Mouse (Mus musculus) cerebellum, adult 9-10 months (tissue): Measurements from ENCODE around the gene Nmb.
"Not testable (repeated sequence)": the region's sequence is repeated elsewhere in the genome, so short reads cannot be mapped to it uniquely, and the experiment has no call there.

ENCODE experiments used
- DNase-seq: peaks from one replicate; pipeline ENCODE4 v3.0.0; 2022

The Nmb gene

DNA sequence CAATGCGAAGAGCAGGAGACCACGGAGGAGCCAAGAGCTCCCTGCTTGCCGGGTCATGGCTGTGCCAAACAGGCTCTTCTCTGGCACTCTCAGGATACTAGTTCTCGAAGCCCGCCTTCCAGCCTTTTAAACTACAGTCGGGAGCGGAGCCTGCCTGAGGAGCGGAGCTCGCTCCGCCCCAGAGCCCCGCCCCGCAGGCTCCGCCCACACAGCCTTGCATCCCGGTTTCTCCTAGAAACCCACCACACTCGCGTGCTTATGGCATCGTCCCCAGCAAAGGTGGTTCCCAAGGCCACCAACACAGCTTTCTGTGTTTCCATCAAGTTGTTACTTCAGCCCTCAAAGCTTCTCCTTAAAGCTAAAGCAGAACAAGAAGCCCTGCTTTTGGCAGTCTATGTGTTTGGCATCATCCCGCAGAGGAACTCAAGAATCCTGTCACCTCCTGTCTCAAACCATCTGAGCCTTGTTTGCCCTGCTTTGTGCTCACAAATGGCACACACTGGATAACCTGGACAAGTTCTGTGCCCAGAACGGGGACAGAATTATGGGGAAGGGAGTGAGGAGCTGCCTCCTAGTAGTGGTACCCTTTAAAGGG is at the start of gene Nmb:
Nmb (minus strand) TSS at position 156 of the 595 bp plus-strand sequence.
- DNase-seq = peak; percentile 67

- DNase-seq = no peak
Measured at GRCm38 (mm10) chr7:80954251-80954650, 49.4 kb upstream of the Nmb start.

- no peak for DNase-seq
Measured at GRCm38 (mm10) chr7:80952140-80952539, 47.3 kb upstream of the Nmb start.

DNA sequence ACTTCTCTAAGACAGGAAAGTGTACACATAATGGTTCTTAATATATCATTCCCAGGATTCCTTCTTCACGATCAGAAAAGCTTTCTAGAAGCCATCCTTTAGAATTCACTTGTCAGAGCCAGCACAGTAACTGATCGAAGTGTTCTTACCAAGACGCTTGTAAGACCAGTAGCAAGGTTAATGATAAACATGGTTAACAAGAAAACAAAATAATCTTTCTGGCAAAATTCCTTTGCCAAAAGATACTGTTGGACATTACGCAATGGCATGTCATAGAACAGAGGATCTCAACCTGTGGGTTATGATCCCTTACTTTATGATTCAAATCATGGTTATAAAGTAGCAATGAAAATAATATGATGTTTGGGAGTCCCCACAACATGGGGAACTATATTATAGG is 46.6 kb upstream of the Nmb start:
- DNase-seq = no peak

- DNase-seq = peak; percentile 95
Measured at GRCm38 (mm10) chr7:80947445-80948350, 42.8 kb upstream of the Nmb start, which contains the start of gene Sec11a. TSS of gene Sec11a (minus strand) at chr7:80947780.

DNA sequence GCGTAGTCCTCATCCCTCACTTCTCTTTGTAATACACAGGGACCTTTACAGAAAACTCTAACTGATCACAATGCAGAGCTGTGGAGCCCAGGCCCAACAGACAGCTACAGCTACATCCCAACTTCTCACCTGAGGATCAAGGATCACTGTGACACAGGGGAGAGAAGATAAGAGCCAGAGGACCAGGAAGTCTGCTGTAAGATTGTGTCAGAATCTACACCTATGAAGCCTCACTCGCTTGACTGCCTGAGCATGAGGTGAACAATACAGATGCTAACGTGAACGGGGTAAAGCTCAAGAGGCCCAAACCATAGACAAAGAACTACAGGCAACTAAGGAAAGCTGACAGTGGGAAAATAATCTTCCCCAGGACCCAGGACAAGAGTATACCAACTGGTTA is 34.9 kb upstream of the Nmb start:
- no peak for DNase-seq

DNA sequence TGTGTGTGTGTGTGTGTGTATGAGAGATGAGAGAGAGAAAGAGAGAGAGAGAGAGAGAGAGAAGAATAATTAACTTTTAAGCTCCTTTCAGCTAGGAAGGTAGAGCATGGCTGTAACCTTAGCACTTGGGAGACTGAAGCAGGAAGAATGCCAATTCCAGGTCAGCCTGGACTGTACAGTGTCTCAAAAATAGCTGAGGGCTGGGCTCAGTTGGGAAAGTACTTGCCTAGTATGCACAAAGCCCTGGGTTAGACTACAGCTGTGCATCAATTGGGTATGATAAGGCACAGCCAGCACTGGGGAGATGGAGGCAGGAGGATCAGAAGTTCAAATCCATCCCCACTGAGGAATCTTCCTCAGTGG is 32.4 kb upstream of the Nmb start:
- not testable (repeated sequence) for DNase-seq

DNA sequence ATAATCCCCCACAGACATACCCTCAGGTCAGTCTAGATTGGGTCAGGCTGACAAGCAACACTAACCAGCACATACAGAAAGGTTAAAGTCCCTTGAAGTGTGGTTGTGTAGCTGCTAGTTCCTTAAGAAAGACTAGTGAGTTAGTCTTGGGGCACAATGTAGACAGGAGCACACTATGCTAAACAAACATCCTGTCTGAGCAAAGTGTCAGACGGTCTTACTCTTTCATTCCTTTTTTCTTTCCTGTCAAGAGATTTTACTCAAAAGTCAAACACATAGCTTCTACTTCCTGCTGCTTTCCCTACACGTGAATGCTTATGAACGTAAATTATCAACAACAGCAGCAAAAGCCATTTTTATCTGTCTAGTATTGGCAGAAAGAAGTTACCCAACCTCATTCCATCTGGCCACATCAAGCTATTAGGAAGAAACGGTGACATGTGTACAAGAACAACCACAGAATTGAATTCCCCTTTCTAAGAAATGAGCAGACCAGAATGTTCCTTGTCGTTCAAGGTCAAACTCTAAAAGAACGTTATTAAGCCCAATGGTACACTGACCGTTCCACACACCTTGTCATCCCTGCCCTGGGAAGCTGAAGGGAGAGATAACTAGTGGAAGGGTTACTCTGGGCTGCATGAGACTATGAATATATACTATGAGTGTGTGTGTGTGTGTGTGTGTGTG is 31.9 kb upstream of the Nmb start:
- DNase-seq = not testable (repeated sequence)

GRCm38 (mm10) chr7:80935834-80936233 is 31.0 kb upstream of the Nmb start:
- no peak for DNase-seq

DNA sequence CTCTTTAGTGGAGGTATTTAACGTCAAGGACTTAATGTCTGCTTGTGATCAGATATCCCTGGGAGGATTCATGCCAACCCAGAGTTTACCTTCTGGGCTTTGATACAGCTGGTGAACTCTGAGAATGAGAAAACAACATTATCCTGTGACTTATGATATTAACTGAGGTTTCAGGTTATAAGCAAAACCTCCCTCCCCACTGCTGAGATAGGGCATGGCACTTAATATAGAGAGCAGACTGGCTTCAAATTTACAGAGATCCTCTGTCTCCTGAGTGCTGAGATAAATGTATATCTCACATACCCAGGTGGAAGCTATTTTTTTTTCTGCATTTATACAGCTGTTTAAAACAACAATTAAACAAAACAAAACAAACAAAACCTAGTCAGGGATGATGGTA is 27.9 kb upstream of the Nmb start:
- no peak for DNase-seq

- no peak for DNase-seq
Measured at GRCm38 (mm10) chr7:80931618-80932207, 26.8 kb upstream of the Nmb start.

- no peak for DNase-seq
Measured at GRCm38 (mm10) chr7:80923165-80923564, 18.3 kb upstream of the Nmb start.

GRCm38 (mm10) chr7:80919647-80920008 is 14.8 kb upstream of the Nmb start:
- DNase-seq = no peak

DNA sequence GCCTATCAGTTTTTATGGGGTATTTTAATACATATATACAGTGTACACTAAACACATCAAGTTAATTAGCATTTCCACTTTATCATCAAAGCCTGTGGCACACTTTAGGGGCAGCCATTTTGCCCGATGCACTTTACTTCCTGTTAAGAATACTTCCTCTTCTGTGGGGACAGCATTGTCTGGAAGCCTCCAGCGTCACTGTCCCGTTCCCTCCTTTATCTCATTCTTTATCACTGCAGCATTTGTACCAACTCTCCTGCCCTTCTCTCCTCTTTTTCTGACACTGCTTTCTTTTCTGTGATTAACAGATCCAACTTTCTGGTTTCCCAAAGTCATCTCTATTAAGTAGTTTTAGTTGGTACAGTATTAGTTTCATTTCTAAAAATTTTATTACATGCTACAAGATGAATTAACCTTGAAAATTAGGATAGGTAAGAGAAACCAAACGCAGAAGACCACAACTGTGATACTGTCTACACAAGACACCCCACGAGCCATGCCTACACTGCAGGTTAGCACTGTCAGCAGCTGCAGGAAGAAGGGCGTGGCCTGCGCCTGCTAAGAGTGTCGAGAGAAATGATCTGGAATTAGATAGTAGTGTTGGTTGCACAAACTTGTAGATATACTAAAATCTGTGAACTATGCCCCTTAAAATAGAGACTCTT is 14.2 kb upstream of the Nmb start:
- no peak for DNase-seq

GRCm38 (mm10) chr7:80917916-80918465 is 13.1 kb upstream of the Nmb start:
- DNase-seq = no peak

DNA sequence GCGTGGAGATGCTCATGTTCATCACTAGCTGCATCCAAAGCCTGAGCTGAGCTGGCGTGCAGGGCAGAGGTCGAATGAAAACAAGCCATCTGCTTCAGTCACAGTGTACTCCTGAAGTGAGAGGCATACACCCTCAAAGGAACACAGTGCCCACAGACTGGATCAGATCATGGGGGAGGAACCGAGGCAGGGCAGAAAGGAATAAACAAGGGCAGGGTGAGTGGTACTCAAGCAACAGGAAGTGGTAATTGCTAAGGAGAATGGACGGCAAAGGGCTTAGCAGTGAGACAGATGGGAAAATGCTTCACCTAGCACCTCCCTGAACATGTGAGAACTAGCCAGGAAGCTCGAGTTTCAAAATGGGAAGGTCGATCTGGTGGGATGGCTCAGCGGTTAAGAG is 7.6 kb upstream of the Nmb start:
- no peak for DNase-seq

GRCm38 (mm10) chr7:80911053-80911452 is 6.2 kb upstream of the Nmb start:
- no peak for DNase-seq

DNA sequence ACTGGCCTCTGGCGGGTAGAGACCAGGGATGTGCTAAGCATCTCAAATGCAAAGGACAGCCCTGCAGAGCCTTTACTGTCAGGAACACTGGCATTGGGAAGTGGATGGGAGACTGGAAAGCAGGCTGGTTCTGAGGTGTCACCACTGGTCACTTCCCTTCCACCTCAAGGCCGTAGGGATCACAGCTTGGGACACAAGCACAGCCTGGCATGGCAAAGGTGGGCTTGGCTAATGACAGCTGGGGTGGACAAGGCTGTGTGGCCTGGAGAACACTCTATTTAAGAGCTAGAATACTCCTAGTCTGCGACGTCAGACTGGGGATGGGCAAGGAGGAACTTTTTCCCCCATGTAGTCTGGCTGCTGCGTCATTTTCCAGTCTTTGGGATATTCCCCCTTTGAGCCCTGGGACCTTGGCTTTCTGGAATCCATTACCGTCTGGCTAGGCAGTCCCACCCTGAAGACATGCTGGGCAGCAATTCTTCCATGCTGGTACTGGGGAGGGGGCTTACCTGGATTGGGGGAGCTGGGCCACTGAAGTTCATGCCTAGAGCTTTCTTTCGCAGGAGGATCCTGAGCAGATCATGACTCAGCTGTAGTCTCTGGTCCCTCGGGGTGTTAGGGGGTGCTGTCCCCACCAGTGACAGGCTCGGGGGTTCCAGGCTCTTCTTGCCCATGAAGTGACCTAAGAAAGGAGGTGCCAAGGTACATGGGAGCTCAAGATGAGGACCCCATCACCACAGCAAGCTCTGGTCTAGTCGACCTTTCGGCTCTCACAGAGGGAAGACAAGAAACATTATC is 1.1 kb downstream of the Nmb start:
- no peak for DNase-seq

- DNase-seq = no peak
Measured at GRCm38 (mm10) chr7:80901541-80902274, 3.2 kb downstream of the Nmb start.

DNA sequence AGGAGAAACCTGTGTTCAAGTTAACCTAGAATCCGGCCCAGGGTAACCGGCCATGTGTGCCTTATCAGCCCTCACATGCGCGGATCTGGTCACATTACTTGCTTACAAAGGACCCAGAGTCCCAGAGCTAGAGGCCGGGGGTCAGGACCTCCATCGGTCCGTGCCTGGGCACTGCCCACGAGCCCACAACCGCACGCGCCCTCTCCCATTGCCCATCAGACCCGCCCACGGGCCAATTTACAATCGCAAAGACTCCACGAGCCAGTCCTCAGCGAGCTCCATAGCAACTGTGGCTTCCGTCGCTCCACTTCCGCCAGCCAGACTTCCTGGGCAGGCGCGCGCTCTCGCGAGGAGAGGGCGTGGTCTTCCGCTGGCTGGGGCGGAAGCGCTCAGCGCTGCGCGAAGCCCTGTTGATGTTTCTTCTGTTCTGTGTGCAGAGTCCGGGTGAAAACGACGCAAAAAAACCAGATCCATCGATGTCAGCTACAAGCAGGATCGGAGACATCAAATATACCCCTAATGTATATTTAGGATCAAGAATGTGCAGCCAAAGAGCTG is 3.9 kb downstream of the Nmb start, which contains the start of gene Wdr73:
Wdr73 (minus strand) TSS at position 326 of the 558 bp plus-strand sequence.
- peak; percentile 82 for DNase-seq

DNA sequence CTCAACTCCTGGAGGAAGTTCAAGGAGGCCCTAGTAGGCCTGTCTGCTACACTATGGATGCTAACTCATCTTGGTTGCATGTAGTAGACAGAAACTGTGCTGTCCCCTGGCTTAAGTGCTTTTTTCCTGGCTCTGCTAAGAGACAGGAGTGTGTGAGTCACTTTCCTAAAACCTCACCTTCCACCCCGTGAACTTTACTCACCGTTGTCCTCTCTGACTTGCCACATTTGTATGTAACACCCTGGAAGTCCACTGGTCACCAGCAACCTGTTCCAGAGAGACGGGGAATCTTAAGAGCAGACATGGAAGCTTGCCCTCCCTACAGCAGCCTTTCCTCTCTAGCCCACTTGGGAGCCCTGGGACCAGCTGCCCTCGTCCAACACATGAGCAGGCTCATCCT is 7.2 kb downstream of the Nmb start:
- no peak for DNase-seq
